Mouse (Mus musculus): ENCODE results near the gene Tnfsf13. TPM values are rescaled to one million over a fixed set of nuclear protein-coding genes. Genes with fewer than 3 reads are reported as not detected.

Tnfsf13 gene
- polyA plus RNA-seq (2017; shearing (Covaris generic)), result not detected

GRCm38 (mm10) chr11:69685526-69686148 lies at the start of gene Tnfsf13:
TSS of gene Tnfsf13 (minus strand) at chr11:69685784.

GRCm38 (mm10) chr11:69695361-69696181 lies 10.0 kb upstream of the Tnfsf13 start, which contains the start of the genes Tnfsf12 and Tnfsfm13:
TSS of gene Tnfsf12 (minus strand) at chr11:69695849.
TSS of gene Tnfsfm13 (minus strand) at chr11:69696098.

GRCm38 (mm10) chr11:69681314-69682208 lies 4.0 kb downstream of the Tnfsf13 start, which contains the start of gene Senp3:
TSS of gene Senp3 (minus strand) at chr11:69682084.

GRCm38 (mm10) chr11:69672211-69672706 lies 13.3 kb downstream of the Tnfsf13 start, which contains the start of gene Eif4a1:
TSS of gene Eif4a1 (minus strand) at chr11:69672423.

GRCm38 (mm10) chr11:69665961-69666664 lies 19.5 kb downstream of the Tnfsf13 start, which contains the start of gene Cd68:
TSS of gene Cd68 (minus strand) at chr11:69666153.

GRCm38 (mm10) chr11:69662213-69662966 lies 23.2 kb downstream of the Tnfsf13 start, which contains the start of gene Mpdu1:
TSS of gene Mpdu1 (minus strand) at chr11:69662642.

GRCm38 (mm10) chr11:69655264-69656064 lies 30.1 kb downstream of the Tnfsf13 start, which contains the start of gene Sox15:
TSS of gene Sox15 (plus strand) at chr11:69655314.

Other genes with a start within 250 kb of the Tnfsf13 start
- gene Dnah2, start 136.7 kb downstream of the Tnfsf13 start, polyA plus RNA-seq (2017; shearing (Covaris generic)), result 0.01 TPM
- gene Efnb3, start 125.6 kb downstream of the Tnfsf13 start, polyA plus RNA-seq (2017; shearing (Covaris generic)), result 0.47 TPM
- gene Wrap53, start 105.5 kb downstream of the Tnfsf13 start, polyA plus RNA-seq (2017; shearing (Covaris generic)), result 25.6 TPM
- 239 TPM for gene Trp53, start 105.4 kb downstream of the Tnfsf13 start, polyA plus RNA-seq (2017; shearing (Covaris generic))
- not detected for gene Atp1b2, start 79.8 kb downstream of the Tnfsf13 start, polyA plus RNA-seq (2017; shearing (Covaris generic))
- gene Shbg, start 67.9 kb downstream of the Tnfsf13 start, polyA plus RNA-seq (2017; shearing (Covaris generic)), result not detected
- gene Sat2, start 63.8 kb downstream of the Tnfsf13 start, polyA plus RNA-seq (2017; shearing (Covaris generic)), result not detected
- gene Fxr2, start 52.8 kb downstream of the Tnfsf13 start, polyA plus RNA-seq (2017; shearing (Covaris generic)), result 63.2 TPM
- gene Sox15, start 30.5 kb downstream of the Tnfsf13 start, polyA plus RNA-seq (2017; shearing (Covaris generic)), result not detected
- gene Mpdu1, start 23.1 kb downstream of the Tnfsf13 start, polyA plus RNA-seq (2017; shearing (Covaris generic)), result 66.0 TPM
- 4.3 TPM for gene Cd68, start 19.6 kb downstream of the Tnfsf13 start, polyA plus RNA-seq (2017; shearing (Covaris generic))
- gene Eif4a1, start 13.4 kb downstream of the Tnfsf13 start, polyA plus RNA-seq (2017; shearing (Covaris generic)), result 654 TPM
- gene Senp3, start 3.7 kb downstream of the Tnfsf13 start, polyA plus RNA-seq (2017; shearing (Covaris generic)), result 43.8 TPM
- not detected for gene Tnfsf12, start 10.1 kb upstream of the Tnfsf13 start, polyA plus RNA-seq (2017; shearing (Covaris generic))
- not detected for gene Tnfsfm13, start 10.3 kb upstream of the Tnfsf13 start, polyA plus RNA-seq (2017; shearing (Covaris generic))
- gene Polr2a, start 72.9 kb upstream of the Tnfsf13 start, polyA plus RNA-seq (2017; shearing (Covaris generic)), result 50.4 TPM
- 0.12 TPM for gene Slc35g3, start 76.2 kb upstream of the Tnfsf13 start, polyA plus RNA-seq (2017; shearing (Covaris generic))
- gene Zbtb4, start 80.1 kb upstream of the Tnfsf13 start, polyA plus RNA-seq (2017; shearing (Covaris generic)), result 5.5 TPM
- 3.7 TPM for gene Chrnb1, start 110.2 kb upstream of the Tnfsf13 start, polyA plus RNA-seq (2017; shearing (Covaris generic))
- not detected for gene Fgf11, start 116.1 kb upstream of the Tnfsf13 start, polyA plus RNA-seq (2017; shearing (Covaris generic))
- gene Tmem102, start 119.8 kb upstream of the Tnfsf13 start, polyA plus RNA-seq (2017; shearing (Covaris generic)), result not detected
- not detected for gene Gm39566, start 129.5 kb upstream of the Tnfsf13 start, polyA plus RNA-seq (2017; shearing (Covaris generic))
- not detected for gene Spem2, start 132.7 kb upstream of the Tnfsf13 start, polyA plus RNA-seq (2017; shearing (Covaris generic))
- gene Spem1, start 136.4 kb upstream of the Tnfsf13 start, polyA plus RNA-seq (2017; shearing (Covaris generic)), result not detected
- gene Nlgn2, start 152.0 kb upstream of the Tnfsf13 start, polyA plus RNA-seq (2017; shearing (Covaris generic)), result 0.85 TPM
- 77.8 TPM for gene Tmem256, start 152.7 kb upstream of the Tnfsf13 start, polyA plus RNA-seq (2017; shearing (Covaris generic))
- gene Plscr3, start 160.6 kb upstream of the Tnfsf13 start, polyA plus RNA-seq (2017; shearing (Covaris generic)), result 32.7 TPM
- gene Tnk1, start 172.9 kb upstream of the Tnfsf13 start, polyA plus RNA-seq (2017; shearing (Covaris generic)), result not detected
- not detected for gene Tmem95, start 192.2 kb upstream of the Tnfsf13 start, polyA plus RNA-seq (2017; shearing (Covaris generic))
- 1.3 TPM for gene Kctd11, start 195.6 kb upstream of the Tnfsf13 start, polyA plus RNA-seq (2017; shearing (Covaris generic))
- gene Acap1, start 209.8 kb upstream of the Tnfsf13 start, polyA plus RNA-seq (2017; shearing (Covaris generic)), result 552 TPM
- 4.4 TPM for gene 2810408A11Rik, start 215.2 kb upstream of the Tnfsf13 start, polyA plus RNA-seq (2017; shearing (Covaris generic))
- gene Neurl4, start 215.3 kb upstream of the Tnfsf13 start, polyA plus RNA-seq (2017; shearing (Covaris generic)), result 7.7 TPM
- 203 TPM for gene Gps2, start 228.1 kb upstream of the Tnfsf13 start, polyA plus RNA-seq (2017; shearing (Covaris generic))
- 1,414 TPM for gene Eif5a, start 236.2 kb upstream of the Tnfsf13 start, polyA plus RNA-seq (2017; shearing (Covaris generic))

Measured in CD4-positive, CD25-positive, alpha-beta regulatory T cell (primary cell).